Mouse (Mus musculus): ENCODE measurements at regions not wholly inside any gene's neighbourhood (a gene's known extent, or its start where the extent isn't known, plus 50 kb on each side); places are given as distances from the start of the nearest gene placed in this dataset.
A peak's percentile ranks its signal among the peaks of the same experiment; 100 is the strongest.

DNA sequence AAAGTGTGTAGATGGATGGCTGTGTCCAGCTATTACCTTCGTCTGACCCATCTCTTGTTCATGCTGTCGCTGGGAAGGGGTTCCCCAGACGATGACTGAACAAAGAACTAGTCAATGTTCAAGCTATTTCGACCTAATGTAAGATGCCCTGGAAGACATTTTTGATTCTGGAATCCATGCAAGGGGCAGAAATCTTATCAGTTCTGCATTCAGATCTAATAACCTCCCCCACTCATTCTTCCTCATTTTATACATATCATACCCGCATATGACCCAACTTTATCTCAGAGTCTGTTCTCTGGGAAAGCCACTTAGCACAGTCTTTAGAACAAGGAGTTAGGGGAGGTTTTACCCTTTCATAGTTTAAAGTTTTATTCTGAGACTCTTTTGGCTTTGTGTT is 52.2 kb upstream of the 2310009B15Rik start:
- no peak for DNase-seq

DNA sequence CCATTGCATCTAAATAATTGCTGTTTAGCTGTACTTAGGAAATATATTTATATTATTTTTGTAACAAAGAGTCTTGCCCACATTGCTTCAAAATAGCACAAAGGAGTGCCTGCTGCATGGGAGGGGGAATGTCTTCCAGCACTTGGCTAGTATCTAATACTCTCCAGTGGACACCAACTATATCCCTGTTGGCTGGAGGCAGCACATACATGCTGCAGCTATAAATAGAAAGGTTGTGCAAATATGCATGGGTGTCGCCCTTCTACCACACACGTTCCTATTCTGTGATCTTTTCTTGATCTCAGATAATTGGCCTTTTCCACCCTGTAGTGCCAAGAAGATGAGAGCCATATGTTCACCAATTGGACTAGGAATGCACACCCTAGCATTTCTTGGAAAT is 53.0 kb upstream of the 2310009B15Rik start:
- DNase-seq: no peak

- DNase-seq: peak; percentile 31
Measured at GRCm38 (mm10) chr1:138912156-138912616, 51.0 kb upstream of the Dennd1b start.

DNA sequence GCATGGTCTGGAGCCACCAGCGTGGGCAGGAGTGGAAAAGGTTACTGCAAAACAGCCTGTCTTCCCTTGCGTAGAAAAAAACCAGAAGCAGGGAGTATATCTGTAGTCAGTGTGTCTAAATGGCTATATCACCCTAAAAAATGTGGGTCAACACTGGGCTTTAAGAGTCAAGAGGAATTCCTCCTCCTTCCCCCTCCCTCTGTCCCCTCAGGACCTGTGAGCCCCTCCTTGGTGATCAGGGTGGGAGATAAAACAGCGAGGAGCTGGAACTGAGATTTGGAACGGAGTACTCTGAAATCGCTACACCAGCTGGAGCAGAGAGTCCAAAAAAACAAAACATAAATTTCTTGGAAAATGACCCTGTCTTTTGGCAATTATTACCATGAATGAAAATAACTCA is 50.3 kb upstream of the Dennd1b start:
- DNase-seq: peak; percentile 4

DNA sequence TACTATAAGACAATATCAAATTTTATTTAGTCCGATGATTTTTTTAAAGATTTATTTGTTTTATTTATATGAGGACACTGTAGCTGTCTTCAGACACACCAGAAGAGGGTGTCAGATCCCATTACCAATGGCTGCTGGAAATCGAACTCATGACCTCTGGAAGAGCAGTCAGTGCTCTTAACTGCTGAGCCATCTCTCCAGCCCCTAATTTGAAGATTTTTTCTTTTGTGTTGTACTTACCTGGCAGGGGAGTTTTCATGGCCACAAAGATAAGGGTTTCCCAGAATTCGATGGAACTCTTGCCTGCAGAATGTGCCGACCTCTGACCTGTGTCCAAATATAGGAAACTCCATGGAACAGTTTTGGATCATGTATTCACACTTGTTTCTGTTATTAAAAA is 49.8 kb upstream of the Dennd1b start:
- DNase-seq: no peak
